Mouse (Mus musculus) thymus, postnatal 10 days (tissue): ENCODE measurements around the gene Tmem19.
"Not testable (repeated sequence)": the region's sequence is repeated elsewhere in the genome, so short reads cannot be mapped to it uniquely, and the experiment has no call there.

Experiments
- DNase-seq, 2 experiments: peaks; one replicate each; pipeline ENCODE4 v3.0.0; 2021; ENCODE audit warnings: low spot score in 2 of 2

The Tmem19 gene

DNA sequence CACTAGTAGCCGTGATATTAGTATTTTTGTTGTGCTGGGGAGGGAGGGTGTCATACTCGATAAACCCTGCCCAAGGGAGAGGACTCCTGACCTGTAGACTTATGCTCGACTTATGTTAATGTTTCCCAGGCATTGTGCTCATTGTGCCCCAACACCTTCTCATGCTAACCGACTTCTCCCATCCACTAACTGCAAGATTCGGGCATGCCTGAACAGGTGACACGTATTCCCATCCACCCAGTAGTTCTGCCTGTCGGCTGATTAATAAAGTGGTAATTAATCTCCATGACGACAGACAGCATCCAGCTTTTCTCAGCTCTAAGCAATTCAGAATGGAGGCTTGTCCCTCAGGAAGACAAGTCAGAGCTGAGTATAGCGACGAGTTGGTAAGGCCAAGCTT lies 13.3 kb downstream of the Tmem19 start:
- no peak for DNase-seq

DNA sequence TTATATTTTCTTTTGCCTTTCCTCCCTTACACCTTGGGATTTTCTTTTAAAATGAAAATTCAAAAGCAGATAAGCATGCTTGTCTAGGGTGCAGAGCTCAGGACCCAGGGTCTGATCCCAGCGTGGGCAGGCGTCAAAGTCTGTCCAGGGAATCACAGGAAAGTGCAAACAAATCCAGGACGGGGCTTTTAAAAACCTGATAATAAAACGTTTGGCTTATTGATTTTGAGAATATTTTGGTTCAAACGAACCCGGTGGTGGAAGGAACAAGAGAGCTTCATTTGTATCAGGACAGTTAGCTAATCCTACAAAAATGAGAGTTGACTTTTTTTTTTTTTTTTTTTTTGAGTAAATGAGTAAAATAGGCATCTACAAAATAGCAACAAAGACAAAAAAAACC lies 14.2 kb downstream of the Tmem19 start:
- no peak for DNase-seq

DNA sequence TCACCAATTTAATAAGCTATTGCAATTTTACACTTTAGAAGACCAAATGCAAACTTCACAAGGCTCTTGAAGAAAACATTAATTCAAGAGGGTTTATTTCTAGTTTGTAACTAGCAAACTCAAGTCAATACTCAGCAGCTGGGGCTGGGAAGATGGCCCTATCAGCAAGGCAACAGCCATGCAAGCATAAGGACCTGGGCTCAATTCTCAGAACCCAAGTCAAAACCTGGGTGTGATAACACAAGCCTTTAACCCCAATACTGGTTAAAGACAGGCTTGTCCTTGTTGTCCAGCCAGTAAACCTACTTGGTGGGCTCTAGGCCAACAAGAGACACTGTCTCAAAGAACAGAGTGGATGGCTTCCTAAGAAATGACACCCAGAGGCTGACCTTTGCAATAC lies 15.9 kb downstream of the Tmem19 start:
- no peak for DNase-seq

DNA sequence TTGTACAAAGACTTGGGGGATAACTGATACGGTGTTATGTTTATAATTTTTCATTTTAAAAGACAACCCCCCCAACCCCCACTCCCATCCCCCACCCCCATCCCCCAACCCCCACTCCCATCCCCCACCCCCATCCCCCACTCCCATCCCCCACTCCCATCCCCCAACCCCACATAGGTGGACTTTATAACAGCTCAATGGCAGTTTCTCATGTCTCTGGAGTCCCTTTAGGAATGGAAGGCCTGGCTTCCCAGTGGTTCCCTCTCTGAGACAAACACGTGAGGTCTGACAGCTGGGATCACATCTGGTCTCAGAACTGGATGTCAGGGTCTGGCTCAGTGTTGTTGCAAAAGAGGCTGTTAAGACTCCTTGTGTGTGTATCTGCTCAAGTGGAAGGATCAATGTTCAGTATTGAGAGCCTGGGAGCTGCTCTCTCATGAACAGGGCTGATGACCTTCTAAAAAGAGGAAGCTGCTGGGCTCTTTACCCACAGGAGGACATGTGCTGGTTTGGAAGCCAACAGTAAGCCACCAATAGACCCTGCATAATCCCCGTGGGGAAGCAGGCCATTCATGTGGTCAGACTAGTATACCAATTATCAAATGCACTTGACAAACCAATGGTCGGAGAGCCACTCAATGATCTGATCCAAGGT lies 19.4 kb downstream of the Tmem19 start:
- DNase-seq, result no peak

DNA sequence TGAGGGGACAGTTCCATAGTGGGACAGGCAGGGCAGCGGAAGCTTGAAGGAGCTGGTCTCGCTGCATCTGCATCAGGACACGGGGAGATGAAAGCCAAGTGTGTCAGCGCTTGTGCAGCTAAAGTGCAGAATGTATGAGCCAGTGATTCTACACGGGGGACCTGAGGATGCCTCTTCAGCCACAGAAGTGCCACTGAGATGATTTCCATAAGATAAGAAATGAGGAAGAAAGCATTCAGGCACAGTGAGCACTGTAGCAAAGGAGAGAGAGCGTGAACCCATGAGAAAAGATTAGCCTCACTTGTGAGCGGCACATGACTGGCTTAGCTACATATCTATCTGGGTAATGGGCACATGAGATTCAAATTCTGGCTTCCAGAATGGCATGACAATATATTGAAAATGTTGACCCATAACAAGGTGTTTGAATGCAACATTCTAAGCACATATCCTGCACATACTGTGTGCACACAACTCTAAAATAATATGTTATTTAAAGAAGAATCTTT lies 22.4 kb downstream of the Tmem19 start:
- DNase-seq, result no peak

DNA sequence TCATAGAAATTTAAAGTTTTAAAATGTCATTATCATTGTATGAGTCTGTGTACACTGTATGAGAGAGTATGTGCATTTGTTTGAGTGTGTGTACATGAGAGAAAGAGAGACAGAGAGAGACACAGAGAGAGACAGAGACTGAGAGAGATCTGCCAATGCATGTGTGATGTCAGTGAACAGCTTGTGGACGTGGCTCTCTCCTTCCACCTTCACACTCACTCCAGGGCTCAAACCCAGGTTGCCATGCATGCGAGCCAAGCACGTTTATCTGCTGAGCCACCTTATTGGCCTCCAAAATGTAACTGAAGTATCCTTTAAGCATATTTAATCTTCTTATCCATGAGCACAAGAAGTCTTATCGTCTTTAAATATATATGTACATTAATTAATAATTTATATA lies 25.4 kb downstream of the Tmem19 start:
- DNase-seq, result no peak

DNA sequence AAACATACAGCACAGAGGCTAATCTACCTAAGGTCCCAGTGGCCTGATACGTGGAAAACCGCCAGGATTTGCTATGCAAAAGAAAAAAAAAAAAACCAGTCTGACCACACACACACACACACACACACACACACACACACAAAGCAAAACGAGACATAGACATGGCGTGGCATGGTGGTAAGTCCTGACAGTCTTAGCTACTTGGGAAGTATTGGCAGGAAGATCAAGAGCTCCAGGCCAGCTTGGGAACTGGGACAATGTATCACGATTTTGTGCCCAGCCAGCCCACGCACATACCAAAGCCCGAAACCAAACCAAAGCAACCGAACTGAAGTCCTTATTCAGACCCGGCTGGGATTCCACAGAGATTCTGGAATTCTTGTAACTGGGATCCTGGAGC lies 28.8 kb downstream of the Tmem19 start:
- no peak for DNase-seq

DNA sequence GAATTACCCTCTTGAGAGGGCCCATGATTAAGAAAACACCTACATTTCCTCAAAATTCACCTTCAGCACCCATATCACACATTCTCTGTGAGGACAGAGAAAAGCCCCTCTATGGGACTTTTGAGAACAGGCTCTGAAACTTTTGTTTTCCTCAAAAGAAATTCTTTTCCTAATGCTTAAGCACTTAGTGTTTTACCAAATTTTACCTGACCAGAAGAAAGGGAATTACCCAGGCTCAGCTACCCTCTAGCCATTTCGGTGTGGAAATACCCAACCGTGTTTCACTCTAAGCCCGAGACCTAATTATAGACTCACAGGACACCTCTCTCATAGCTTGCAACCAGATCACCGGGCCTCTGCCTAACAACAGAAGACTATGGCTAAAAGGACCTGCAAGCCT lies 29.3 kb downstream of the Tmem19 start:
- DNase-seq, result no peak

DNA sequence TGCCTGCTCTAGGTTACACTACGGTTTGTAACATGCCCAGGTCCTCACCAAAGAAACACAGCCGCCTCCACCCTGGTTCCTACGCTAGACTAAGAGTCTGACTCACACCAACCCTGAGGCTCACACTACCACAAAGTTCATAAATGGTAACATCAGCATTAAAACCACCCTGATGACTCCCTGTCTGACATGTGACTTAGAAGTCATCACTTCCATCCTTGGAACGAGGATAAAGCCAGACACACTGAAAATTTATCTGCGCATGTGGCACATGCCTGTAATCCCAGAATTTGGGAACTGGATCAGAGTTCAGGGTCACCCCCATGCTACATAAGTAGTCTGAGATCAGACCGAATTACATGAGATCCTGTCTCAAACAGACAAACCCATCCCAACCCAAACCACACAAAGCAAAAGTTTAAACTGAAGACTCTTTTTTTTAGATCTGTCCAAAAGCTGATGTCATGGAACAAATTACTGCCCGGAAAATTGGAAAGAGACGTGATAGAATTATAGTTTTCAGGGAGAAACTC lies 29.8 kb downstream of the Tmem19 start:
- DNase-seq, result no peak

DNA sequence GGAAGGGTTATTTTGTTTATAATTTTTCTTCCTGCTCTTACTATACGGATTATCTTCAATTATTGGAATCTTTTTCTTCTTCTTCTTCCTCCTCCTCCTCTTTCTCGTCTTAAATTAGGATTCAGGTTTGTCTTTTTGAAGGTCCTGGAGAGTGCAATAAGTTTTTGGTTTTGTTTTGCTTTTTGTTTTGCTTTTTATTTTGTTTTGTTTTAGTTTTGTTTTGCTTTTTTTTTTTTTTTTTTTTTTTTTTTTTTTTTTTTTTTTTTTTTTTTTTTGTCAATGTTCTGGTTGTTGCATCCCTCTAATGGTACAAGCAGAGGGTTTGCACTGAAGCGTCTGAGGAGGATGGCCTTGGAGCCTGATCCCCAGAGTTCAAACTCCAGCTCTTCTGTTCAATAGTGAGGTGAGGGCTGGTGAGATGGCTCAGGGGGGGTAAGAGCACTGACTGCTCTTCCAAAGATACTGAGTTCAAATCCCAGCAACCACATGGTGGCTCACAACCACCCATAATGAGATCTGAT lies 33.2 kb downstream of the Tmem19 start:
- DNase-seq, result no peak

DNA sequence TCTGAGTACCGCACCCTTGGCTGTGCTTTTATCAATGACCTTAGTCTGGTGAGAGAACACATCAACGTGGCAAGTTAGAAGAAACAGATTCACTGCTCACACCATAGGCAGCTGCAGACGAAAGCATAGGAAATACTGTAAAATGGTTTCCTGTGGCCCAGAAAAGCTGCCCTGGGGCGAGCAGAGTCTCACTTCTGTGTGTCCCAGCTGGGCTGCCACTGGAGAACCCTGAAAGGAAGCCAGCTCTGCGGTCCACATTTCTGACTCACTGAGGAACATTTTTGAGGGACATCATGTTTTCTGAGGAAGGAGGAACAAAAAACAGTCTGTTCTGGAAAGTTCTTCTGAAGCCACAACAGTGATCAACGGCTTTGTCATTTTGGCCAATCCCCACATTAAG lies 33.8 kb downstream of the Tmem19 start:
- DNase-seq, result peak in 1 of 2 experiments; percentile 42

DNA sequence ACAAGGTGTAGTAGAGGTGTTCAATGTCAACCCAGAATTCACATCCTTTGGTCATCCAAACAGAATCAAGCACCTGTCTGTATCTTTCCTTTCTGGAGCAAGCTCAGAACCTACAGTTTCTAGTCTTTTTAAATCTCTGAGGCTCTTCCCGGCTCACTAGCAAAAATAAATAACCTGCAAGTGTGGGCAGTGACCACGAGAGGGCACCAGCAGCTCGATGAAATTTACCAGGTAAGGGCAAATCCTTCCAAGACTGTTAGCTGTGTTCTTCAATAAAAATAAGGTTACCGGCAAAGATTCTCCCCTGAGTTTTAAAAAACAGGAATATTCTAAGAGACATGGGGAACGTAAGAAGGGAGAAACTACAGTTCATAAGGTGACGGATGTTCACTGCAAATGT lies 39.0 kb downstream of the Tmem19 start:
- peak; percentile 41 to 70 for DNase-seq

DNA sequence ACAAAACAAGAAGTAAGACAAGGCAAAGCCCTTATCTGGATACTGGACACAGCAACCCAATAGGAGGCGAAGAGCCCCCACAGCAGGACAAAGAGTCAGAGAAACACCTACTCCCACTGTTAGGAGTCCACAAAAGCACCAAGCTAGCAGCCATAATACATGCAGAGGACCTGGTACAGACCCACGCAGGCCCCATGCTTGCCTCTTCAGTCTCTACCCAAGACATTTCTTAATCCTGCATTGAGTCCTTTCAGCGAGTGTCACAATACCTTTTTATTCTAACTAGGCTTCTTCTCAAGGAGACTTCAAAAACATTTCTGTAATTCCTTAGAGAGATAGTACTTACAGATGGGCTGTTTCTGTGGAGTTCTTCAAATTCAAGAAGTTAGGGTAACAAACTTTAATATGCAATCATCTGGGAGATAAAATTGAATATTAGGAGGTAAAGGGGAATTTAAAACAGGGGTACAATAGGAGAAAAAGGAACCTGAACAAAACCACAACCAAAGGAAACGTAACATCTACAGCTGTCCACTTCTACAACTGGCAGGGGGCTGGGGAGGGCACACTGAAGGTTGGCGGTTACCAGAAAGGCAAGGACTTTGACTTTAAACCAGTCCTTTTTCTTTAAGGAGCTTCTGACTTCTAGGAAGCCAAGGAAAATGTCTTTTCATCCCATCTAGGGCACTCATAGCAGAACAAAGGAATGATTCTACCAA lies 40.8 kb downstream of the Tmem19 start:
- DNase-seq, result no peak

DNA sequence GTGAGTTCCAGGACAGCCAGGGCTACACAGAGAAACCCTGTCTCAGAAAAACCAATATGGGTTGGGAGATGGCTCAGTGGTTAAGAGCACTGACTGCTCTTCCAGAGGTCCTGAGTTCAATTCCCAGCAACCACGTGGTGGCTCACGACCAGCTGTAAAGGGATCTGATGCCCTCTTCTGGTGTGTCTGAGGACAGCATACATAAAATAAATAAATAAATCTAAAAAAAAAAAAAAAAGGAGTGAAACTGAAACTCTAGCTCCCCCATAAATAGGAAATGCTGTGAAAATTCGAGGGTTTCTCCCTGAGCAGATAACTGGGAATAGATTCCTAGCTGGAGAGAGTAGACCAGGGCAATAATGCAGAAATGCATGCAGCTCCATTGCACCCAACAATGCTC lies 43.9 kb downstream of the Tmem19 start:
- DNase-seq, result not testable (repeated sequence)

DNA sequence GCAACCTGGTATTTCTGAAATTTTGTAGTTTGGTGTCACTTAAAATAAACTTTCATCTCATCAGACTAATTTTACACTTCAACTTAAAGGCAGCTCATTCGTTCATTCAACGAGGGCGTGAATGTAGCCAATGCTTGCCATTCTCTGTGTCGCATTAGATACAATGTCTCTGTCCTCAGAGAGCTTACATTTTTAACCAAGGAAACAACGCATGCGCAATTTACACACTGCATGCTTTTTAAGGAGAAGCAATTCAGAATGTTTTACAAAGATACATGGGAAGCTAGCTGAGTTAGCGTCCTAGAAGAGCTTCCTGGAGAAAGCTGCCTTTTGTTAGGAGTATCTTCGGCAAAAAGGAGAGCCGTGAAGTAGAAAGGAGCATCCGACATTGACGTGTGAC lies 46.0 kb downstream of the Tmem19 start:
- DNase-seq, result no peak

DNA sequence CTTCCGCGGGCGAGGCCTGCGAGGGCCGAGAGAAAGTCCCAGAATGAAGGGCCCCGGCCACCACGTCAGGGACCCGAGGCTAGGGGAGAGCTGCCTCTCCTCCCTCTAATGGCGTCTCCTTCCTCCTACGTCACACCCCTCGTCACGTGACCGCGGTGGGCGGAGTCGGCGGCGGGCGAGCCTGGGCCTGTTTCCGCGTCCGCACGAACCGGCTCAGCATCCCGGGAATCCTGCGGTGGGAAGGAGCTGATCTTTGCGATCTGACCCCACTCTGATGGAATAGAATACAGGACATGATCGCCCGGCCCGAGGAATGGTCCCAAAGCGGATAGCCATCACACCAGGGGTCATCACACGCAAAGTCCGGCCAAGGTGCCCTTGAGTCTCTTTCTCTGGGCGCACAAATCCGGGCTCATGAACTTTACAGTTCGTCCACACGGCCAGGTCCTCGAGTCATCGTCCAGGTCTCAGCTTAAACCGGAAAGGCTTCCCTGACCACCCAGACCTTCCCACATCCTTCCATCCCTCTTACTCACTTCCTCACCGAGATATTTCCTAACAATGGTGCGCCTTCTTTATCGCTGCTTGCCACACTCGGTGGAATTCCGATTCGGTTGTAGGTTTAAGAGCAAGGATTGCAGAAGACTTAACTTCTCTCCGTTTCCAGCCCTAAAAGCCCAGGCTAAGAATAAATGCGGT lies 46.7 kb downstream of the Tmem19 start, which contains the start of gene Rab21:
Rab21 (minus strand) TSS at position 122 of the 699 bp plus-strand sequence.
- peak; percentile 96 to 98 for DNase-seq

DNA sequence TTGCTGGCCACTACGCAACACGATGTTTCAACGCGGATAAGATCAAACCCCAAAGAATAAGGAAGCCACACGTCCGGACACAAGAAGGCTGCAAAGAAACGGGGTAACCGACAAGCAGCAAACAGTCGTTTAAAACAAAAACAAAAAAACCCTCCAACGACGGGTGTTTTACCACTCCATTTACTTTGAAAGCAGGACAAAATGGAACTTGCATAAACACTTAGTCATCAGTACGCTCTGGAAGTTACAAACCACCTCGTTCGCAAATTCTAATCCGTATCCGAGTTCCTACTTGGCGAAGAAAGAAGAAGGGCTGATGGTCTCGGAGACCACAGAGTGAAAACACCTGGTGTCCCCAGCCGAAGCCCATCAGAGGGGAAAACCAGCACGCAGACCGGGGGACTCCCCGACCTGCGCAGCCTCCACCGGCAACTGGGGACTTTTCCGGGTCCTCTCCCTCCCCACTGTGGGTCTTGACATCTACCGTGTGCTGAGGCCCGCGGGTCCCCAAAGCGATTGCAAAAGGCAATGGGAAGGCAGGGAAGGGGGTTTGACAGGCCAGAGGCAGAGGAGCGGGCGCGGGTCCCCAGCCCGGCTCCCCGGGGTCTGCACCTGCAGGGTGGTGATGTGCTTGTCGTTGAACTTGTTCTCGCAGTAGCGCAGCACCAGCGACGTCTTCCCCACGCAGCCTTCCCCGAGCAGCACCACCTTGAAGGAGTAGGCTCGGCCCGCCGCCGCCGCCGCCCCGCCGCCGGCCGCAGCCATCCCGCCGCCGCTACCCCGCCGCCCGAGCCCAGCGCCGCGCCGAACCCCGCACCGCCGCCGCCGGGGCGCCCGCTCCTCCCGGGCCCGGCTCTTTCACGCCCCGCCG lies 47.5 kb downstream of the Tmem19 start:
- DNase-seq, result peak; percentile 46 to 58

DNA sequence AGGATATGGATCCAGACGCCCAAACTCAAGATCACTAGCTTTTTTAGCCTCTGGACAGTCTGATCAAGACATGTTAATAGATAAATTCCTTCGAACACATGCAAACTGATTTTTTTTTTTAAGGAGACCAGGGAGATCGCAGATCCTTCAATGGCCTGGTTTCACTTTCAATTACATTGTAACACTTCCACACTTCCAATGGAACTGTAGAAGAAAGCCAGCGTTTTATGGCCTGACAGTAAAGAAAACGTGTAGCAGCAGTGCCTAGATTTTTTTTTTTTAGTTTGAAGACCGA lies 48.1 kb downstream of the Tmem19 start:
- DNase-seq, result no peak

DNA sequence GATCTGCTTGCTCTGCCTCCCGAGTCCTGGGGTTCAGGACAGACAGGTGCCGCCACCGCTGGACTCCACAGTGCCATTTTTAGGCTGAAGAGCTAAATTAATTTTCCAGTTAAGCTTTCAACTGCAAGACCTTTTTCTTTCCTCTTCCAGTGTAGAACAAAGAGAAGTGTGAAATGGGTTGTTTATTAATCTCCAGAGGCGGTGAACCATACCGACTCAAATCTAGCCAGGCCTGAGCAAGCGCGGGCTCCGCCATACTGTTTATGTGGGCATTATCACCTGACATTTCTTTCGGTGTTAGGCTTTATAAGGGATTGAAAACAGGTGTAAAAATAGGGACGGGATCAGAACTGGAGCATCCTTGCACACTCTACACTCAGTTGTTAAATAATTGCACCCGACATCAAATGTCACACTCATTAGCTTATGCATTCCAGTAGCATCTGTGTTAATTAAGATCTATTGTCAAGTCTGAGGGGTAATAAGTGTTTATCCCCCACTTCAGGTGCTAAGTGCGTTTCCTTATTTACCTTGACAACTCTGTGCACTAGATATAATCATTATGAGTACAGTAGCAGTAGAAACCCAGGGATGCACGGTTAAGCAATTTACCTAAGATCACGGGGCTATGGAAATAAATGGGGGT lies 48.5 kb downstream of the Tmem19 start:
- DNase-seq, result no peak

DNA sequence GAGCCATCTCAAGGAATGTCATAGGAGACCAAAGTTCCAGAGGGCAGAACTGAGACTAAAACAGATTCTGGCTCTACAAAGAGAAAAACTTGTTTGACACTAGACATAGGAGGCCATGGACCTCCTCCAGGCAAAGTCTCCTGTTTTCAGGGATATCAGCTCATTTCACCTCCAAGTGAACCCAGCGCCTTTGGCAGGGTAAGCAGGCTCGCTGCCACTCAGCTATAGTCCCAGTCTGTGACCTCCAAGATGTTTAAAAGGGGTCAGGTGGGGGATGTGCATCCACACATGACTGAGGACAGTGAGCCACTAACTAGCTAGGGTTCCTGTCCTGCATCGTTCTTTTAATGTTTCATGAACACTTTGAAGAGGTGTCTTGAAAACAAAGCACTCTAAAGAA lies 49.6 kb downstream of the Tmem19 start:
- DNase-seq, result no peak

DNA sequence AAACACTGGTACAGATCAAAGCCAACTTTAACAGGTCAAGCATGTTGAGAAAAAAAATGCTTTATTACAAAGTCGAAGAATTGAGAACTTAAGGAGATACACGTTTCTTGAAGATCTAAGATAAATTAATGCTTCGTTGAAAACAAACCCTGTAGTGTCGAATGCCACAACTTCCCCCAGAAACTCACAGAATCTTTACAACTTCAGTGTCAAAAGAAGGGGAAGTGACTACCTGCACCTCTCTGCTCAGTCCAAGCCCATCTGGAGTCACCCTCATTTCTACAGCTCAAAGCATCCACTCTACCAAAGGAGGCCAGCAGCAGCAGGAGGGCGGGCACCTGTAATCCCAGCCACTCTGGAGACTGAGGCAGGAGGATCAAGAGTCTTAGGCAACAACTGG lies 50.1 kb downstream of the Tmem19 start:
- DNase-seq, result no peak
